Mouse (Mus musculus) urinary bladder, postnatal 36 days (tissue): ENCODE measurements around the gene Rhbdl3.
A peak's percentile ranks its signal among the peaks of the same experiment; 100 is the strongest.

ENCODE experiments used
- DNase-seq, 2 experiments: peaks; one replicate each; pipeline ENCODE4 v3.0.0; 2022; ENCODE audit warnings: low spot score in 2 of 2, mixed read lengths in 1 of 2

Gene Rhbdl3

GRCm38 (mm10) chr11:80300551-80301315 lies at the start of gene Rhbdl3:
Gene Rhbdl3, plus strand, starts transcription at chr11:80300912.
- DNase-seq: peak; percentile 32 to 52

- DNase-seq: no peak
Measured at GRCm38 (mm10) chr11:80264137-80264536, 36.6 kb upstream of the Rhbdl3 start.

DNA sequence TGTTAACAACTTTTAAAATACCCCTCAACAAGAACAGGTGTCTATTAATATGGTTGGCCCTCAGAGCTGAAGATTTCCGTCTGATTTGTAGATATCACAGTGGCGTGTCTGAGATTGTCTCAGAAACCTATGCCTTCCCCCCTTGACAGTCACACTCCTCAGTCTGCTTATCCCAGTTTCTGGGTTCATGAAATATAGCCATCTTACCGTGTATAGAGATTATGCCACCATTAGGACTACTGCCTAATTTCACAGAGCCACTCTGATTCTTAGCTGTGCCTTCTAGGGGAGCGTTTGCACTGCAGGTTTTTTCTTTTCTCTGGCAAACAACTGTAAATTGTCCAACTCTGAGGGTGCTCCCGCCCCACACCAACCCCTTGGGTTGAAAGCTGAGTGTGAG lies 29.6 kb upstream of the Rhbdl3 start:
- no peak for DNase-seq

- no peak for DNase-seq
Measured at GRCm38 (mm10) chr11:80275011-80275410, 25.7 kb upstream of the Rhbdl3 start.

- no peak for DNase-seq
Measured at GRCm38 (mm10) chr11:80278054-80278453, 22.7 kb upstream of the Rhbdl3 start.

DNA sequence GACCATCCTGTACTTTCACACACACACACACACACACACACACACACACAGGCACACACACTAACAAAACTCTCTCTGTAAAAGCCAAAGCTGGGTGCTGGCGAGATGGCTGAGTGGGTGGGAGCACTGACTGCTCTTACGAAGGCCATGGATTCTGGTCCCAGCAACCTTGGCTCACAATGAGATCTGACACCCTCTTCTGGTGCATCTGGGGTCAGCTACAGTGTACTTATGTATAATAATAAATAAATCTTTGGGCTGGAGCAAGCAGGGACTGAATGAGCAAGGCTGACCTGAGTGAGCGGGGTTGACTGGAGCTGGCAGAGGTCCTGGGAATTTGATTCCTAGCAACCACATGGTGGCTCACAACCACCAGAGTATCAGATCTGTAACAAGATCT lies 16.9 kb upstream of the Rhbdl3 start:
- DNase-seq: no peak

- no peak for DNase-seq
Measured at GRCm38 (mm10) chr11:80284641-80285040, 16.1 kb upstream of the Rhbdl3 start.

DNA sequence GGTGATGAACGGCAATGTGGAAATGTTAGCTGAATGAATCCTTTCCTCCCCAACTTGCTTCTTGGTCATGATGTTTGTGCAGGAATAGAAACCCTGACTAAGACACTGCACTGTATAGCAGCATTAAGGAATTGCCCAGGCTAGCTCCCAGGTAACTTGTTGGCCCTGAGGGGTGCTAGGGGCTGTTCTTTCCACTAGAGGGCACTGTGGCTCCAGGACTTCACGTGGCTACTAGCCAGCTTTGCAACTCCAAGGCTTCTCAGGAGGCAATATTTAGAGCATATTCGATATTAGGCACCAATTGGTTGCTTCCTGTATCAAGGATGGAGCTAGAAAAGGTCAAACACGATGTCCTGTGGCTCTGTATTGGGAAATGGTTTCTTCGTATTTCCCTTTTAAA lies 13.6 kb upstream of the Rhbdl3 start:
- DNase-seq: peak; percentile 59 to 69

- DNase-seq: peak in 1 of 2 experiments; percentile 42
Measured at GRCm38 (mm10) chr11:80289701-80290445, 10.8 kb upstream of the Rhbdl3 start.

- no peak for DNase-seq
Measured at GRCm38 (mm10) chr11:80291004-80291403, 9.7 kb upstream of the Rhbdl3 start.

GRCm38 (mm10) chr11:80292463-80292862 lies 8.2 kb upstream of the Rhbdl3 start:
- DNase-seq: no peak

DNA sequence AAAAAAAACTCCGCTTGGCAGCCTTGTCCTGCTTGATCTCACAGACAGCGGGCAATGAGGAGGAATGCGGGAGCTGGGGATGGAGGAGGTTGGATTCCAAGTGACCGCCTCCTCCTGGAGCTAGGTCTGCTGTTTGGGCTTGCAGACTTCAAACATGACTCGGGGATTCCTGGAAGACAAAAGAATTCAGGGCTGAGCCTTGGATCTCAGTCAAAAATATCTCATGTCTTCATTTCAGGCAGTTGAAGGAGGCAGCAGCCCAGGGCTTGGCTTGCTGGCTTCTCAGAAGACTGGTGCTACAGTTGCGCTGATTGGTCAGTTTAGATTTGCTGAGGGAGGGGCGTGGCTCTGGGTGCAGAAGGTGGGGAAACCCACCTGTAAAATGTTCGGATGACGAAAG lies 5.6 kb upstream of the Rhbdl3 start:
- no peak for DNase-seq

- no peak for DNase-seq
Measured at GRCm38 (mm10) chr11:80295785-80296184, 4.9 kb upstream of the Rhbdl3 start.

- no peak for DNase-seq
Measured at GRCm38 (mm10) chr11:80299513-80300235, 1.0 kb upstream of the Rhbdl3 start.

DNA sequence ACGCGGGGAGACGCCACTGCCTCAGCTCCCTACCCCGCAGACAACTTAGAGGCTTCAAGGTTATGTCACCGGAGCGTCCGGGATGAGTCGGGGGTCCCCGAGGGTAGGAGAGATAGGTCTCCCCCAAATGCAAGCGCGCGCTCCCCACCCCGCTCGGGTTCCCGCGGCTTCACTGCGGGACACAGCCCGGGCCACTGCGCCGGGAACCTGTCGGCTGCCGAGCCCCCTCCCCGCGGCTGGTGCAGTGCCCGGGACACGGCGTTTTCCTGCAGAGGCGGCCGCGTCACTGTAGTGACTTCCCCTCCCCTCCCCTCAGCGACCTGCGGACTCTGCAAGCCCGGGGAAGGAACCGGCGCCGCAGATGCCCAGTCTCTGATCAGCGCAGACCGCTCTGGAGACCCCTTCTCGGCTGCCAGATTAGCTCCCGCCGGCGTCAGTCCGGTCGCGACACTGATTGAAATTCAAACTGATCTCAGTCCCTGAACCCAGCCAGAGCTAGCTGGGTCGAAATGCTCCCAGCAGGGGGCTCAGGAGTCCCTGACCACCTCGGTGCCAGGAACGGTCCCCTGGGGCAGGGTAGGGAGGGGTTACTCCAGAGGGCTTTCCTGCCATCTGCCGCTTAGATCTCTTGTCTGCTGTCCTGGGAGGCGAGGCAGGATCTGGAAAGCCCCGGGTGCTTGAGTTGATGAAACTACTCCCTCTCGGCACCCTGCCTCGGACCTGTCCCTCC lies 769 bp downstream of the Rhbdl3 start:
- peak; percentile 26 to 40 for DNase-seq

- DNase-seq: no peak
Measured at GRCm38 (mm10) chr11:80302046-80302390, 1.3 kb downstream of the Rhbdl3 start.

DNA sequence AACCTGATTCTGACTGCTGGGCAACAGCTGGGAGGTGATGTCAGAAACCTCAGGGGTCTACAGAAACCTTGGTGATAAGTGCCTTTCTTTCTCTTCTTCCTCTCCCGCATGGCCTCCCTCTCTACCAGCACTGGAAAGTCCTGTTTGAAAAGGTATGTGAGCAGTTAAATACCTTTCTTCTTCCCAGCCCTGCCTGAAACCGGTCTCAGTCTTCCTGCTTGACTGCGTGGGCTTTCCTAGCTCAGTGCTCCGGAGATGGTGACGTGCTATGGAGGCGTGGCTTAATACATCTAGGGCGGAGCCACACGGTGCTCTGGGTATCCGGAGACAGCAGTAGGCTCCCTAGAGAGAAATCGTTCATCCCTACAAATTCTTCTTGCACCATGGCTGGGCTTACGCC lies 1.8 kb downstream of the Rhbdl3 start:
- DNase-seq: peak; percentile 36 to 75

DNA sequence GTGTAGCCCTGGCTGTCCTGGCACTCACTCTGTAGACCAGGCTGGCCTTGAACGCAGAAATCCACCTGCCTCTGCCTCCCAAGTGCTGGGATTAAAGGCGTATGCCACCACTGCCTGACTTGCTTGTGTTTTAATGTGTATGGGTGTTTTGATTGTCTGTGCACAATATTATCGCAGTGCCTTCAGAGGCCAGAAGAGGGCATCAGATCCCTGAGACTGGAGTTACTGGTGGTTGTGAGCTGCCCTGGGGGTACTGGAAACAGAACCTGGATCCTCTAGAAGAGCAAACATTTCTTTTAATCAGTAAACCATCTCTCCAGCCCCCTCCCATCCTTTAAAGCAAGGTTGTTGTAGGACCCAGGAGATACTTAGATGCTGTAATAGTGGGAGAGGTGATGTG lies 3.0 kb downstream of the Rhbdl3 start:
- DNase-seq: no peak

DNA sequence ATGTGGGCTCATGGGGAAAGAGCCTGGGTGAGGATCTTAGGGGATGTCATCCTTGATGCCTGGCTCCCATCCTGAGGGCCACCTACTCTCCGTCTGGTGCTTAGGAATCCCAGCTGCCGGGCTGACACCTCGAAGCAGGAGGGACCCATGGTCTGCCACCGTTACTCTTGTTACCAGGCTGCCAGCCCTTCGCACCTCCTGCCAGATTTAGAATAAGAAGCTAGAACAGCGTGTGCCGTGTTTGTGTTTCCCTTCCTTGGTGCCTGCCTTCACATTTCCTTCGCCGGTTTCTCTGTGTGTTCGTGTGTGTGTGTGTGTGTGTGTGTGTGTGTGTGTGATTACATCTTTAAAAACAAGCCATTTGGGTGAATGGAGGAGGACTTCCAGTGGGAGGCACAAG lies 4.1 kb downstream of the Rhbdl3 start:
- no peak for DNase-seq

DNA sequence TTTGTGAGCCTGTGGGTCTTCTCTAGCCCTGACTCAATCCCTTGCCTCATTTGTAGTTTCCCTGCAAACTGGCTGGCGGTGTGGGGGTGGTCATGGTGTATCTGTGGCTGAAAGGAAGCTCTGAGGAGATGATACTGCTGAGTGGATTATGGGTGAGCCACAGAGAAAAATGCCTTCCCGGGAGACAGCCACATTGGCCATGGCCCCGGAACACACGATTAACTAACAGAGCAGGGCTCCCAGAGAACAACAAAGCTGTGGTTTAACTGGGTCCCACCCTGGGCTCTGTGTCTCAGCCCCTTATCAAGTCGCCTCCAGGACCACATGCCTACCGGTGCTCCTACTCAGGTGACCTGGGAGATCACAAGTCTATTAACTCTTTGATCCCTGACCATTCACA lies 7.8 kb downstream of the Rhbdl3 start:
- DNase-seq: no peak

- no peak for DNase-seq
Measured at GRCm38 (mm10) chr11:80311271-80311670, 10.6 kb downstream of the Rhbdl3 start.

- no peak for DNase-seq
Measured at GRCm38 (mm10) chr11:80312049-80312448, 11.3 kb downstream of the Rhbdl3 start.
